Mouse (Mus musculus): ENCODE results near the gene Wnt8b.

DNA sequence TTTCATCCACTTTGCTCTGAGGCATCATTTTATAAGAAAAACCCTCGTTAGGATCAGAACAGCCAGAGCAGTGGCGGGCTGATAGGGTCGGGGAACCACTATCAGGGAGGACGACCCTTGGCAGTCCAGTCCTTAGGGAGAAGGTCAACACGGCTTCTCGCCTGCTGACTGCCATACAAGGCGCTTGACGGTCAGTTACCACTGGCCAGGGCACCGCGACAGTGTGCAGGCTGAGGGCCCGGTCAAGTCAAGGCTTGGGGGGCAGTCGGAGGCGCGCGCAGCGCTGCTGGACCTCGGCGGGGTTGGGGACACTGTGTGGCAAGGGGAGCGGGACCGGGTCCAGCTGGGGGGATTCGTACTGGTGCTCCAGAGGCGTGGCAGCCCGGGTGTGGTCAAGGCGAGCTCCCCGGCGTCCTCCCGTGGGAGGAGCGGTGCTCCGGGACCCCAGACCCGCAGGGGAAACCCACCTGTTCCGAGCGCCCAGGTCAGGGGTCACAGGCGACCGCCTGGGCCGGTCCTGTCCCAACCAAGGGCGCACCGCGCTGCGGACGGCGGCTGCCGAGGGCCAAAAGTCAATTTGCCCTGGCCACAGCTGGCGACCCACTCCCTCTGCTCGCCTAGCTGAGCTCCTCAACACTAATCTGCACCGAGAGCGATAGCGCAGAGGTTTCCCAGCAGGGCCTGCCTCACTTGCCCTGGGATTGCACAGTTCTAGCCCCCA lies 52.2 kb downstream of the Wnt8b start, which contains the start of gene Sec31b:
- TF ChIP-seq ZNF384 (IDR thresholded peaks at IDR 0.05; ENCODE audit: low read depth, low read length) (no peak), EP300 (IDR thresholded peaks at IDR 0.05; ENCODE audit: low read length) (no peak)

Measured in CH12.LX (cell line).